Mouse (Mus musculus): ENCODE results near the gene Podxl2.

DNA sequence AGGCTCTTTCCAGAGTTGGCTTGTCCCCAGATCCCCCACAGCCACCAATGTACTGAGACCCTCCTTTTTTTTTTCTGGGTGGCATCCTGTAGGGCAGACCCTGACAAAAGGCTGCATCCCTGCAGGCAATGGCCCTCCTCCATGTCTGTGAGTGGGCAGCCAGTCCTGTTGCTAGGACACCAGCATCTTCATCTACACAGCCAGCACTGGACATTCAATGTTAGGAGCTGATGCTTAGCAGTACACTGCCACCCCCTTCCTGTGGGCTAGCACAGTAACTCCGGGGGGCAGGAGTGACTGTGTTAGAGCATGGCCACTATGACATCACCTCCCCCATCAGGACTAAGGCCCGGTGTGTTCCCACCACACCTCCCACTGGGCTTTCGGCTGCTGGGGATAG lies 59.8 kb downstream of the Podxl2 start:
- TF ChIP-seq CTCF (IDR thresholded peaks at IDR 0.05; ENCODE audit: low read depth) (no peak), EP300 (IDR thresholded peaks at IDR 0.05; ENCODE audit: low read depth) (no peak)

All from liver, postnatal 0 days (tissue).